Mouse (Mus musculus) spleen, adult 12 weeks (tissue): ENCODE results near the gene Fer.
"Not testable (repeated sequence)": the region's sequence is repeated elsewhere in the genome, so short reads cannot be mapped to it uniquely, and the experiment has no call there.

Experiments
- DNase-seq: peaks from one replicate; pipeline ENCODE4 v3.0.0; 2022; ENCODE audit warnings: low spot score

Fer gene

GRCm38 (mm10) chr17:63863012-63863630 is at the start of gene Fer:
Gene Fer, plus strand, starts transcription at chr17:63863062.
- no peak for DNase-seq

- no peak for DNase-seq
These were observed 49.3 kb upstream of the Fer start for GRCm38 (mm10) chr17:63813552-63813951.

GRCm38 (mm10) chr17:63818444-63819027 is 44.3 kb upstream of the Fer start:
- DNase-seq = no peak

- no peak for DNase-seq
These were observed 38.7 kb upstream of the Fer start for GRCm38 (mm10) chr17:63824141-63824540.

GRCm38 (mm10) chr17:63826196-63826595 is 36.7 kb upstream of the Fer start:
- DNase-seq = no peak

DNA sequence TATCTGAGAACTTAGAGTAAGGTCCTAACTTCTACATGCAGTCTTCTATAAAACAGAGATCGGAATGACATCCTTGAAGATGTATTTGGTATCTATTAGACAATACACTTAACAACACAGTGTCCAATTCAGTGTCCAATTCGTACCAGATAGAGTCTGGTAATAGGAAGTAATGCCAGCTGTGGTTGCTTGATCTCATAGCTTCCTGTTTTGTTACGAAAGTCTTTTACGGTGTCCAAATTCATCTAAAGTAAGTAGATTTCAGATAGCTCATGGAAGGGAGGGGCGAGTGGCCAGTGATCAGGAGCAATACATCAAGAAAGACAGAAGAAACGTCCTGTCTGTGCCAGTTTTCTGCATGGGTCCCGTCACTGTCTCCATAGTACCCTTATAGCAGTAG is 36.1 kb upstream of the Fer start:
- DNase-seq = no peak

- DNase-seq = no peak
These were observed 34.1 kb upstream of the Fer start for GRCm38 (mm10) chr17:63828561-63829332.

DNA sequence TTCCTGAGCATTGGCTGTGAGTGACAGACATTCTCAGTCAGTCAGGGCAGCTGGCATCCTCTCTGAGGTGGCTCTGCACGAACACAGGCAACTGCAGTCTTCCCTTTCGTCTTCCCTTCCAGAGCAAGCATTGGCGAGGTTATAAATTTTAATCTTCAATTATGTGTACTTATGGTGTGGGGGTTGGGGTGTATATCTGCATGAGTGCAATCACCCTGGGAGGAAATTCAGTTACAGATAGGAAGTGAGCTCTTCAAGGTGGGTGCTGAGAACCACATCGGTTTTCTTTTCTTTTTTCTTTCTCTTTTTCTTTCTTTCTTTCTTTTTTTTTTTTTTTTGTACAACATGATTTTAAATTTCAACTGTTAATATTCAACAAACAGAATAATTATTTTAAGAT is 31.3 kb upstream of the Fer start:
- DNase-seq = no peak

- no peak for DNase-seq
These were observed 26.6 kb upstream of the Fer start for GRCm38 (mm10) chr17:63836223-63836622.

DNA sequence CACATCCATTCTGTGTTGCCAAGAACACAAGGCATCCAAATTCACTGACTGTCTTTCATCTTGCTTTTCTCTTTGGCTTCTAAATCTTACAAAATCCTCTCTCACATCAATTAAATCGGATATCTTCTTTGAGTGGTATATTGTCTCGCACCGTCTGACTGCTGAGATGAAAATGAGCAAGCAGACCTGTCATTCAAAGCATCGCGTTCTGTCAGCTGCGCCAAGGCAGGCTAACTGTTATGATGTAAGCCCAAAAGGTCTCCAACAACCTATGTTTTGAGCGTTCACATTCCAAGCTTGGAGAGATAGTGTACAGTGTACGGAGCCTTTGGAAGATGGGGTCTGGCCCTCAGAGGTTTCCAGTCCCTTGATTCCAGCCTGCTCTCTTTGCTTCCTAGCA is 26.2 kb upstream of the Fer start:
- DNase-seq = no peak

DNA sequence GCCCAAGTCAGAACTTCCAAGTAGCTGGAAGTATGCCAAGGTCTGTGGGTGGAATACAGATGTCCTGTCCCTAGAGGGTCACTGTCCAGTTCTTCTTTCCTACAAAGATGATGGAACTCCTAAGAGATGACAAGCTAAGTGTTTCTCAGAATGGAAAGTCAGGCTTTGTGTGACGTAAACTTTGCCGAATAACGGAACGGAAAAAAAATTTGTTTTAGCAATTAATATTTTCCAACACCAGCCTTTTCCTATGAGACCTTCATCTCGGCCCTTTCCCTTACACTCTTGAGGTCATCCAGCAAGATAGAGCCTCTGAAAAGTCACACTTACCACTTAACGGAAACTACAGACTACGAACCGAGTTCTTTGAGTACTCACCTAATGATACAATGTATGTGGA is 24.7 kb upstream of the Fer start:
- DNase-seq = no peak

- DNase-seq = no peak
These were observed 23.1 kb upstream of the Fer start for GRCm38 (mm10) chr17:63839636-63840269.

GRCm38 (mm10) chr17:63842226-63842625 is 20.6 kb upstream of the Fer start:
- no peak for DNase-seq

DNA sequence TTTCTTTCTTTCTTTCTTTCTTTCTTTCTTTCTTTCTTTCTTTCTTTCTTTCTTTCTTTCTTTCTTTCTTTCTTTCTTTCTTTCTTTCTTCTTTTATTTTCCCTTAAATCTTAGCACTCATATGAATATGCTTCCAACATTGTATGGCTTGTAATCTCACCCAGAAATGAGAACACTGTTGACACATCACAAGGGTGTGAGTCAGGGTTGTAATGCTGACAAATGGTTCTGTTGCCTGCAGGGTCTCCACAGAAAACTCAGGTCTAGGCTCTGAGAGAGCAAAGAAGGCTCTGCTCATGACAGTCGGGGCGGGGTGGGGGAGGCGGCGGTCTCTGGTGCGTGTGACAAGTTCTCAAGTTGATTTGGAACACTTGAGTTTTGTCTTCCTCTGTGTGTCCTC is 17.9 kb upstream of the Fer start:
- no peak for DNase-seq

- DNase-seq = not testable (repeated sequence)
These were observed 17.1 kb upstream of the Fer start for GRCm38 (mm10) chr17:63845766-63846165.

GRCm38 (mm10) chr17:63849151-63849550 is 13.7 kb upstream of the Fer start:
- no peak for DNase-seq

GRCm38 (mm10) chr17:63849566-63849965 is 13.3 kb upstream of the Fer start:
- peak; percentile 8 for DNase-seq

- peak; percentile 1 for DNase-seq
These were observed 12.8 kb upstream of the Fer start for GRCm38 (mm10) chr17:63850016-63850415.

- no peak for DNase-seq
These were observed 5.8 kb upstream of the Fer start for GRCm38 (mm10) chr17:63857023-63857544.

- DNase-seq = no peak
These were observed 1.9 kb upstream of the Fer start for GRCm38 (mm10) chr17:63860988-63861387.

- no peak for DNase-seq
These were observed 463 bp upstream of the Fer start for GRCm38 (mm10) chr17:63862399-63862798.

DNA sequence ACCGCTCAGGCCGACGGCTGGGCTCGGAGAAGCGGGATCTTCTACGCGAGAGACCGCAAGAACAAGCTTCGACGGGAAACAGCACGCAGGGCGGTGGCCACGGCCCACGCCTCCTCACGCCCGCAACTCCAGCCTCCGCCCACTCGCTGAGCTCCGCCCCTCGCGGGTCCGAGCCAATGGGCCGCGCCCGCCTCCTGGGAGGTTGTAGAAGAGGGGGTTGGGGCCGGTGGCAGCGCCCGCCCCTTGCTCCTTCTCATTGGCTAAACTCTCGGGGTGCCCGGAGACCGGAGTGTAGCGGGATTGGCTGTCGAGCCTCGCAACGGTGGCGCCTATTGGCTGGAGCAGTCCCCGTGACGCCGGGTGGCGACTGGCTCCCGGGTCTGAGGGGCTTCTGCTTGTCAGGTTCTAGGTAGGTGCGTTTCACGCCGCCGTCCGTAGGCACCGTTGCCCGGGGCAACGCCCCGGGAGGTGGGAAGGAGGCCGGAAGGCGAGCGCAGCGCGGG is 836 bp downstream of the Fer start, which contains the start of gene A930002H24Rik:
Gene A930002H24Rik, minus strand, starts transcription at position 145 of the 503 bp plus-strand sequence.
- peak; percentile 88 for DNase-seq
